Mouse (Mus musculus) ES-Bruce4 (cell line): Measurements from ENCODE around the gene Ttc19.

ENCODE experiments used
- CTCF ChIP-seq: IDR thresholded peaks from one replicate; pipeline ENCODE4 v1.8.1; 2011; ENCODE audit warnings: low read depth, low read length
- EP300 ChIP-seq: IDR thresholded peaks from 2 replicates; pipeline ENCODE4 v1.6.1; 2011; ENCODE audit warnings: low read depth, low read length; ENCODE audit not compliant: insufficient read depth

DNA sequence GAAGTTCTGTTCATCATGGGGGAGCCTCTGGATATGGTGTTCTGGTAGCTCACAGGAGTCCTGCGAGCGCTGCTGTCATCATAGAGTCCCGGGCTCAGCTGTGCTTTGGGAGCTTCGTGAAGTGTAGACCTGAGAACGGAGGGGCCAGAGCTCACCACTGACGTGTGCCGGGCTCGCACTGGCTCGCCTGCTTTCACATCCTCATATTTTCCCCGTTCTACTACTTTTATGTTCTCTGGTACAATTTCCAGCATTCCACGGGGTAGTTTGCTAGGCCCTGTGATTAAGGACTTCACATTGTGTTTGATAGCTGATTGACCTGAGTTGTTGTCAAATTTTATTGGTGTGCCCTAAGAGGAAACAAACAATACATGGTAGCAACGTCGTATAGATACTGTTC is 61.7 kb downstream of the Ttc19 start:
- TF ChIP-seq EP300 (no peak), CTCF (no peak)
